ENCODE assay signal across 31 mouse cellular contexts in genomic region chr3:28380224-28380623, GRCm38 (mm10).
DNase-seq lines count a peak whose midpoint lies in the region; ATAC-seq and TF ChIP-seq lines count a peak whose summit lies in the region.
"Had no signal": no experiment of that assay in that cellular context is flagged by ENCODE, and none has a peak within 500 bp of the region (broad histone marks: within the 10 kb centered on the region; RNA-seq: fewer than 3 reads in every experiment).

No protein-coding gene starts in this region.

- DNase-seq in heart, embryonic 10.5 days (ENCODE audit: low spot score) = peak; percentile 28
- peak; percentile 45 for DNase-seq in embryo, embryonic 11 days
- DNase-seq in hindbrain, postnatal 0 days (ENCODE audit: low spot score) = peak; percentile 26
- DNase-seq in midbrain, postnatal 0 days (ENCODE audit: low spot score) = no peak
- no peak for DNase-seq in left cerebral cortex, postnatal 10 days (ENCODE audit: extremely low spot score in 1 of 2, low spot score in 2 of 2)
- DNase-seq in ovary, postnatal 14 days (ENCODE audit: low spot score) = no peak
- DNase-seq in limb, embryonic 10.5 days (ENCODE audit: low spot score) = no peak
- DNase-seq: adrenal gland, adult 8-10 months; cerebellum, adult 18-20 months; cerebellum, postnatal 14 days; forebrain, postnatal 0 days; gastrocnemius, adult 2 months; heart, postnatal 10 days; kidney, postnatal 25 days; lung, postnatal 36 days; thymus, adult 2 months had no signal

- H3K9me3 ChIP-seq in heart, embryonic 10.5 days = no peaks in the 10 kb centered on the region
- H3K9me3 ChIP-seq in heart, embryonic 12.5 days (replicated peaks) = no peaks in the 10 kb centered on the region
- no peaks in the 10 kb centered on the region for H3K9me3 ChIP-seq in hindbrain, postnatal 0 days (ENCODE audit: low read length)
- H3K9me3 ChIP-seq in midbrain, postnatal 0 days (ENCODE audit: low read length) = no peaks in the 10 kb centered on the region
- no peaks in the 10 kb centered on the region for H3K9me3 ChIP-seq in limb, embryonic 10.5 days (replicated peaks)
- H3K9me3 ChIP-seq: embryonic facial prominence, embryonic 15.5 days; G1E; hindbrain, embryonic 15.5 days; limb, embryonic 15.5 days; lung, embryonic 15.5 days; neural tube, embryonic 13.5 days had no signal

- no peak for TF ChIP-seq CTCF in hindbrain, postnatal 0 days (IDR thresholded peaks at IDR 0.05; ENCODE audit: low read depth)
- TF ChIP-seq CTCF in midbrain, postnatal 0 days (IDR thresholded peaks at IDR 0.05) = no peak

- 51% methylated on average over 2 of the region's 2 CpGs for WGBS in heart, embryonic 10.5 days
- 75% methylated on average over 2 of the region's 2 CpGs for WGBS in heart, embryonic 12.5 days
- WGBS in hindbrain, postnatal 0 days = 49% methylated on average over 2 of the region's 2 CpGs
- 29% methylated on average over 2 of the region's 2 CpGs for WGBS in midbrain, postnatal 0 days
- 42% methylated on average over 2 of the region's 2 CpGs for WGBS in limb, embryonic 10.5 days

- no peak overlapping the region for H3K9ac ChIP-seq in heart, embryonic 12.5 days
- H3K9ac ChIP-seq in hindbrain, postnatal 0 days (replicated peaks; ENCODE audit: low read length) = no peak overlapping the region
- H3K9ac ChIP-seq in midbrain, postnatal 0 days (replicated peaks; ENCODE audit: low read length, poor library complexity, severe bottlenecking) = no peak overlapping the region
- H3K9ac ChIP-seq: embryonic facial prominence, embryonic 15.5 days; forebrain, postnatal 0 days; hindbrain, embryonic 15.5 days; limb, embryonic 15.5 days; liver, embryonic 14.5 days; lung, embryonic 15.5 days; neural tube, embryonic 13.5 days had no signal

- no peak overlapping the region for H3K27ac ChIP-seq in heart, embryonic 10.5 days
- no peak overlapping the region for H3K27ac ChIP-seq in heart, embryonic 12.5 days (ENCODE audit: poor library complexity, severe bottlenecking)
- H3K27ac ChIP-seq in hindbrain, postnatal 0 days = no peak overlapping the region
- no peak overlapping the region for H3K27ac ChIP-seq in midbrain, postnatal 0 days (ENCODE audit: low read depth, low read length)
- no peak overlapping the region for H3K27ac ChIP-seq in limb, embryonic 10.5 days
- H3K27ac ChIP-seq: embryonic facial prominence, embryonic 15.5 days; gastrocnemius, adult 2 months; hindbrain, embryonic 15.5 days; layer of hippocampus, adult 2 months; limb, embryonic 15.5 days; liver, embryonic 14.5 days; lung, embryonic 15.5 days; neural tube, embryonic 13.5 days; stomach, postnatal 0 days had no signal

- ATAC-seq in heart, embryonic 12.5 days (ENCODE audit: insufficient number of reproducible peaks, low FRiP score) = no peak
- ATAC-seq in hindbrain, postnatal 0 days = no peak
- ATAC-seq in midbrain, postnatal 0 days (ENCODE audit: low FRiP score) = peak; percentile 69; the same call in 1 of the 2 replicates
- ATAC-seq: forebrain, postnatal 0 days; intestine, embryonic 16.5 days; Patski had no signal

- no peaks in the 10 kb centered on the region for H3K36me3 ChIP-seq in heart, embryonic 10.5 days
- H3K36me3 ChIP-seq in heart, embryonic 12.5 days = no peaks in the 10 kb centered on the region
- no peaks in the 10 kb centered on the region for H3K36me3 ChIP-seq in hindbrain, postnatal 0 days (ENCODE audit: insufficient read depth, low read length)
- no peaks in the 10 kb centered on the region for H3K36me3 ChIP-seq in midbrain, postnatal 0 days (ENCODE audit: insufficient read depth, low read length)
- H3K36me3 ChIP-seq in limb, embryonic 10.5 days = no peaks in the 10 kb centered on the region
- H3K36me3 ChIP-seq: embryonic facial prominence, embryonic 15.5 days; G1E; hindbrain, embryonic 15.5 days; limb, embryonic 15.5 days; lung, embryonic 15.5 days had no signal

- intact Hi-C loops in left cerebral cortex, postnatal 10 days (cut with DNase I) = no loop called here

- H3K4me3 ChIP-seq in heart, embryonic 10.5 days = no peak overlapping the region
- H3K4me3 ChIP-seq in heart, embryonic 12.5 days = no peak overlapping the region
- H3K4me3 ChIP-seq in hindbrain, postnatal 0 days (ENCODE audit: low read length) = no peak overlapping the region
- no peak overlapping the region for H3K4me3 ChIP-seq in midbrain, postnatal 0 days (ENCODE audit: low read depth, low read length)
- no peak overlapping the region for H3K4me3 ChIP-seq in limb, embryonic 10.5 days
- H3K4me3 ChIP-seq: embryonic facial prominence, embryonic 15.5 days; gastrocnemius, adult 2 months; hindbrain, embryonic 15.5 days; layer of hippocampus, adult 2 months; limb, embryonic 15.5 days; lung, embryonic 15.5 days; myocyte; neural tube, embryonic 13.5 days had no signal

- no peak overlapping the region for H3K4me2 ChIP-seq in heart, embryonic 12.5 days
- no peak overlapping the region for H3K4me2 ChIP-seq in hindbrain, postnatal 0 days (ENCODE audit: low read depth, low read length)
- no peak overlapping the region for H3K4me2 ChIP-seq in midbrain, postnatal 0 days (ENCODE audit: low read depth, low read length, poor library complexity, severe bottlenecking)
- H3K4me2 ChIP-seq: embryonic facial prominence, embryonic 15.5 days; heart, embryonic 11.5 days; hindbrain, embryonic 15.5 days; limb, embryonic 15.5 days; lung, embryonic 15.5 days; neural tube, embryonic 13.5 days had no signal

- no peaks in the 10 kb centered on the region for H3K27me3 ChIP-seq in heart, embryonic 10.5 days (ENCODE audit: insufficient read depth, poor library complexity, severe bottlenecking)
- H3K27me3 ChIP-seq in heart, embryonic 12.5 days (replicated peaks) = no peaks in the 10 kb centered on the region
- no peaks in the 10 kb centered on the region for H3K27me3 ChIP-seq in hindbrain, postnatal 0 days (ENCODE audit: insufficient read depth, low read length)
- H3K27me3 ChIP-seq in midbrain, postnatal 0 days (ENCODE audit: insufficient read depth, low read length) = no peaks in the 10 kb centered on the region
- H3K27me3 ChIP-seq in limb, embryonic 10.5 days (ENCODE audit: low read depth, poor library complexity, severe bottlenecking) = no peaks in the 10 kb centered on the region
- H3K27me3 ChIP-seq: CH12.LX; embryonic facial prominence, embryonic 15.5 days; hindbrain, embryonic 15.5 days; limb, embryonic 15.5 days; lung, embryonic 15.5 days; neural tube, embryonic 13.5 days; Patski had no signal

- no peaks in the 10 kb centered on the region for H3K4me1 ChIP-seq in heart, embryonic 10.5 days
- peaks cover 8% of the 10 kb centered on the region; the same call in 1 of the 2 replicates for H3K4me1 ChIP-seq in heart, embryonic 12.5 days (replicated peaks)
- peaks cover 18% of the 10 kb centered on the region for H3K4me1 ChIP-seq in hindbrain, postnatal 0 days (ENCODE audit: insufficient read depth, low read length)
- peaks cover 12% of the 10 kb centered on the region; the same call in 1 of the 2 replicates for H3K4me1 ChIP-seq in midbrain, postnatal 0 days (ENCODE audit: insufficient read depth, low read length)
- peaks cover 5% of the 10 kb centered on the region for H3K4me1 ChIP-seq in limb, embryonic 10.5 days
- H3K4me1 ChIP-seq: lung, embryonic 15.5 days had no signal

Comparison
In these comparisons a context has a peak if more than half of its experiments do, and no peak if none do; other contexts are left out.
1. DNase-seq: peak in heart, embryonic 10.5 days (single experiment), embryo, embryonic 11 days (single experiment) and hindbrain, postnatal 0 days (single experiment); none in midbrain, postnatal 0 days (single experiment), left cerebral cortex, postnatal 10 days (0 of 2), ovary, postnatal 14 days (single experiment) and limb, embryonic 10.5 days (single experiment).